Mouse (Mus musculus): ENCODE measurements around the gene Gxylt2. TPM values are rescaled to one million over a fixed set of nuclear protein-coding genes. Genes with fewer than 3 reads are reported as not detected.

Gxylt2 gene
- polyA plus RNA-seq, 1 experiment = 8.5 TPM

GRCm38 (mm10) chr6:100800497-100800955 lies 96.0 kb downstream of the Gxylt2 start:
- peak; percentile 53 for DNase-seq (ENCODE audit: low spot score)

DNA sequence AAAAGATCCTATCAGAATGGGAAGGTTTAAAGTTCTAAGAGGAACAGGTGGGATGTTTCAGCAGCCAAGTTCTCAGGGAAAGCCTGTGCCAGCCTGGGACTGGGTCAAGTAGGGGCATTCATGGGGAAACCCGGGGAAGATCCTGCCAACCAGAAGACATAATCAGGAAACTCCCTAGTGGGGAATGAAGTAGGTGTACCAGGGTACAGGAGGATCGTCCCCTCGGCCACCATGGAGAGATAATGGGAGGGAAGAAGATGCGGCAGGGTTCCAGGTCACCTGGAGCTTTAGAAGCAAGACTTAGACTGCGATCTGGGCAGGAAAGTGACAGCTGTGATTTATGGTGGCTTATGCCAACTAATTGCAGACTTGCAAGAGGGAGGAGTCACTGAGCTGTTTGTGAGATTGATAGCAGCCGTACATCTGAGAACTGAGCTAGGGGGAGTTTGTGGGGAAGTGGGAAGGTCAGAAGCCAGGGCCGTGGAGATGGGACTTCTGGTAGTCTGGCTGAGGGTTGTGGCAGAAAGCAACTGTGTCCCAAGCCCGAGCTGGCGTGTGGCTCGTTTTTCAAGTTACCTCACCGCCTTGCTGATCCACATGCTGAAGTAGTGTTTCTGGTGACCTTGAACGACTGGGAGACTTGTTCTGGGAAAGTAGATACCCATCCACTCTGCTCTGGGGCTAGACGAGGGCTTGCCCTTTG lies 98.0 kb downstream of the Gxylt2 start:
- DNase-seq (ENCODE audit: low spot score) = no peak

DNA sequence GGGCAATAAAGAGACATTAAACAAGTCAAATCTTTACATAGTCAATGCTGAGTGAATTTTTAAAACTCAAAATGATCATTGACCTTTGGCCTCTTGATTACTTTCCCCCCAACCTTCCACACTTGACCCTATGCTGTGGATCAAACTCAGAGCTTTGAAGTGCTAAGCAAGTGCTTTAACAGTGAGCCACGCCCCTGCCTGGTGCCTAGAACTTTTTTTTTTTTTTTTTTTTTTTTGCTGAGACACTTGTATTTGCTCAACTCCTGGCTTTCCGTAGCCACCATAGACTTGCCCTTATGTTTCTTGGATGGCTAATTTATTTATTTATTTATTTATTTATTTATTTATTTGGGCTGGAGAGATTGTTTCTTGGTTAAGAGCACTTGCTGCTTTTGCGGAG lies 98.7 kb downstream of the Gxylt2 start:
- DNase-seq (ENCODE audit: low spot score) = no peak

DNA sequence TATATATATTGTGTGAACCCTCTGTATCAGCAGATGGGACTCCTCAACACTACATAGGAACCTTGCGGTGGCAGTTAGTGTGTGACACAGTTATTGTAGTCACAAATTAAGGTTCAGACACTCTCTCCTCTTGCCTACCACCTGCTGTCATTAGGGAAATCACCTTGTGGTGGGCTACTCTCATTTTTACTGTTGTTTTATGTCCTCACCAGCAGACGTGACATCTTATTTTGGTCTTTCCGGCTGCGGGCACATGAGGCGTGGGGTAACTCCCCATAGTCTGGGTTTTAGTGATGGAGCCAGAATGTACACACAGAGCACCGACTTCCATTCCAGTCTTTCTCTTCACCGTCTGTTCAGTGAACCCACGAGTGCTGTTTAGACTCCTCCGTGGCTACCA lies 102.7 kb downstream of the Gxylt2 start:
- DNase-seq (ENCODE audit: low spot score) = no peak

DNA sequence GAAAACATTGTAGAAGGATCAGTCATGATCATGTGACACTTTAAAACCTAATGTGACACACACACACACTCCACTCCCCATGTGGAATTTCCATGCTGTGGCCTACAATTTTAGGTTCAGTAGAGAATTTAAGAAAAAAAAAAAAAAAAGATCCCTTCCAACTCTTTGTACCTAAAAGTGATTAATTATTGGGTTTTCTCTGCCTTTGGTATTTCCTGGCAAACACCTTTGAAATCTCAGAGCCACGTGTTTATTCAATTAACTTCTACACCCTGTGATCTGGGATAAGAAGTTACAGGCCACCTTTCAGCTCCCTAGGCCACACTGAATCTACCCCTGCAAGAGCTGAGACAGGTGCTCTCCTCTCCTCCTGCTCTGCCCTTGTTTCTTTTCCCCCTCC lies 103.2 kb downstream of the Gxylt2 start:
- no peak for DNase-seq (ENCODE audit: low spot score)

DNA sequence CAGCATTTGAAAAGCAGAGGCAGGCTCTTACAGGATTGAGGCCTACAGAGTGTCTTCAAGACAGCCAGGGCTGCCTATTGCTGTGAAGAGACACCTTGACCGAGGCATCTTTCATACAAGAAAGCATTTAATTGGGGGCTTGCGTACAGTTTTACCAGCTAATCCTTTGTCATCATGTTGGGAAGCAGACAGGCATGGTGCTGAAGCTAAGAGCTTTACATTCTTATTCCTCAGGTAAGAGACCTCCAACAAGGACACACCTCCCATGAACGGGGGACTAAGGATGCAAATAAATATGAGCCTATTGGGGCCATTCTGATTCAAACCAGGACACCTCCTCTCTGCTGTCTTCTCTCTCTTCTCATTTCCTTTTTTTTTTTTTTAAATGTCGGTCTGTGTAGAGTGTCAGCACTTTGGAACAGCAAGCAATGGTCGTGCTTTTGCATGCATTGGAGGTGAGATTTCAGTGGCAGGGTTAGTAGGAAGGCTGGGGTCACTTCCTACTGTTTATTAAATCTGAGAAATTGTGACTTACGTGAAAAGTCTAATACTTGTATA lies 103.8 kb downstream of the Gxylt2 start:
- no peak for DNase-seq (ENCODE audit: low spot score)

GRCm38 (mm10) chr6:100810117-100810516 lies 105.6 kb downstream of the Gxylt2 start:
- no peak for DNase-seq (ENCODE audit: low spot score)

GRCm38 (mm10) chr6:100811731-100812130 lies 107.2 kb downstream of the Gxylt2 start:
- no peak for DNase-seq (ENCODE audit: low spot score)

GRCm38 (mm10) chr6:100821367-100821766 lies 116.8 kb downstream of the Gxylt2 start:
- no peak for DNase-seq (ENCODE audit: low spot score)

- DNase-seq (ENCODE audit: low spot score) = no peak
Measured at GRCm38 (mm10) chr6:100823356-100823755, 118.8 kb downstream of the Gxylt2 start.

DNA sequence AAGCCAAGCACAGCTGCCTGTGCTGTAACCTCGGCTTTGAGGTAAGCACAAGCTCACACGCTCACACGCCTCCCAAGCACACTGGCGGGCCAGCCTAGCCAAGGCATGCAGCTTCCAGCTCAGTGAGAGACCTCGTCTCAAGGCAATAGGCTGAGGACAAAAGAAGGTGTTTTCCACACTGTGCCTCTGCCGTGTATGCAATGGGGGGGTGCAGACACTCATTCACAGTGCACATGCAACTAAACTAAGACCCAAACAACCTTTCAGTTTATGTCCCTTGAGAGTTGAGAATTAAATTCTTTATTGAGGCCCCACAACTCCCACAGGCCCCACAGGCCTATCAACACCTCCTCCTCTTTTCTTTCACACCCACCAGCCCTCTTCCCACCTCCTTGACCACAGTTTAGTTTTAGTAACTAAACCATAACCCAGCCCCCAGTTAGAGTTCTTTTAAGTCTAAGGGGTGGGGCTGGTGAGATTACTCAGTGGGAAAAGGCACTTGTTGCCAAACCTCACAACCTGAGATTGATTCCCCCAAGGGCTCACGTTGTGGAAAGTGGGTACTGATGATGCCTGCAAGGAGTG lies 119.9 kb downstream of the Gxylt2 start:
- DNase-seq (ENCODE audit: low spot score) = no peak

DNA sequence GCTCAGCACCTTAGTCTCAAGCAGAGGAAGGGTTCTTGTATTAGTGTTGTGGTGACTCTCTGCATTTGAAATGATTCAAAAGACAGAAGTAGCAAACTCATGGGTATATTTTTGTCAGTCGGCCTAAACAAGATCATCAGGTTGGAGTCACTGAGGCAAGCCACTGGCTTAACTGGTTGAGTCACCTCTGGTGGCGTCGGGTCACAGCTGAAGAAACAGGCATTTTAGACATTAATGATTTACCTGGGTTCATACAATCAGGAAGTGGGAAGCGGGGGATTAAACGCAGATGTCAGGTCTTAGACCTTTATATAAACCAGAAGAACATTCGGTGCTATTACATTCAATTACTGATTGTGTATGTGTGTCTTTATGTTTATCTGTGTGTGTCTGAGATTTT lies 121.5 kb downstream of the Gxylt2 start:
- no peak for DNase-seq (ENCODE audit: low spot score)

GRCm38 (mm10) chr6:100828565-100828964 lies 124.0 kb downstream of the Gxylt2 start:
- DNase-seq (ENCODE audit: low spot score) = no peak

GRCm38 (mm10) chr6:100829770-100830169 lies 125.2 kb downstream of the Gxylt2 start:
- no peak for DNase-seq (ENCODE audit: low spot score)

- no peak for DNase-seq (ENCODE audit: low spot score)
Measured at GRCm38 (mm10) chr6:100831188-100831587, 126.7 kb downstream of the Gxylt2 start.

GRCm38 (mm10) chr6:100831751-100832150 lies 127.2 kb downstream of the Gxylt2 start:
- no peak for DNase-seq (ENCODE audit: low spot score)

DNA sequence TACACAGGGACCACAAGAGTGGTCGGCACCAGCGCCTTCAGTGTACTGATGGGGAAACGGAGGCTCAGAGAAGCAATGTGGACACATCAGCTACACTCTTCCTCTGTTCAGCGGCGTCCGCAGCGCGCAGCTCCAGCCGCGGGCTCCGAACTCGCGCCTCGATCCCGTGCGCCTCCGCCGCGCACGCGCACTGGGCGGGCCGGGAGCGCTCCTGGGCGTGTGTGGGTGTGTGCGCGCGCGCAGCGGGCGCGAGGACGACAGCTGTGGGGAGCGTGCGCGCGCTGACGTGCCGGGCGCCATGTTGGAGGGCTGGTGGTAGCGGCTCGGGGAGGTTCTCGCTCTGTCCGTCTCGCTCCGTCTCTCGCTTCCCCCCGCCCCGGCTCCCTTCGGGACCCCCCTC lies 128.8 kb downstream of the Gxylt2 start, which contains the start of gene Ppp4r2:
Gene Ppp4r2 (plus strand): TSS at position 268 of the 400 bp plus-strand sequence.
- peak; percentile 88 for DNase-seq (ENCODE audit: low spot score)

DNA sequence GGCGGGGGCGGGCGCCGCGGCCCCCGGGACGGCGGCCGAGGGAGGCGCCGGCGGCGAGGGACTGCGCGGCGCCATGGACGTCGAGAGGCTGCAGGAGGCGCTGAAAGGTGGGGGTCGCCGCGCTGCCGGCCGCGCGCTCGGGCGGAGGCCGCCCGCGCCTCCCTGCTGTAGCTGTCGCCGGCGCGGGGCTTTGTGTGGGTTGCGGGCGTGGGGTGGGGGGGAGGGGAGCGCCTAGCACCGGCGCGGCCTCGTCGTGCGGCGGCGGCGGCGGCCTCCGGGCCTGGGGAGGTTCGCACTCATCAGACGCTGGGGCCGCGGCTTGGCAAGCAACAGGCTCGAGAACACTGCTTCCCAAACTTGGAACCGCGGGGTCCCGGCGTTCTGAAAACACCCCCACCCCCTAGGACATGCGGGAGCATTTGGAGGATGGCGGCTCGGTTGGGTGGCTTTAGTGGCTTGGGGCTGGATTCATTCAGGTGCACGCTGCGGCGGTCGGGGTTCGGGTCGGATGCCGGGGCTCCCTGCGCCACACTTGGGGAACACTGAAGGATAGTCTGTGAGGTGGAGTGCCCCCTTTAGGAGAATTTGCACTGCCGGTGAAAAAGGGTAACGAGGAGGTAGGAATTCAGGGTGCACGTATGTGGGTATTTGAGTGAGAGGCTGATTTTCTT lies 129.4 kb downstream of the Gxylt2 start:
- DNase-seq (ENCODE audit: low spot score) = peak; percentile 63

GRCm38 (mm10) chr6:100834489-100835160 lies 130.1 kb downstream of the Gxylt2 start:
- DNase-seq (ENCODE audit: low spot score) = no peak

GRCm38 (mm10) chr6:100845058-100845457 lies 140.5 kb downstream of the Gxylt2 start:
- no peak for DNase-seq (ENCODE audit: low spot score)

GRCm38 (mm10) chr6:100847264-100847663 lies 142.7 kb downstream of the Gxylt2 start:
- DNase-seq (ENCODE audit: low spot score) = no peak
